Mouse (Mus musculus) frontal cortex, adult 2 months (tissue): ENCODE measurements around the gene Klhl25. TPM values are rescaled to one million over a fixed set of nuclear protein-coding genes. Genes with fewer than 3 reads are reported as not detected.
A peak's percentile ranks its signal among the peaks of the same experiment; 100 is the strongest.
"Not testable (repeated sequence)": the region's sequence is repeated elsewhere in the genome, so short reads cannot be mapped to it uniquely, and the experiment has no call there.

Source experiments
- DNase-seq, 2 experiments: peaks; one replicate each; pipeline ENCODE4 v3.0.0; 2022; ENCODE audit warnings: low spot score in 1 of 2; ENCODE audit errors: extremely low spot score in 1 of 2
- polyA plus RNA-seq: library from polyadenylated mRNA; depleted of rRNA; stranded (reverse); fragments of >200 nt; gene quantifications from 2 replicates; pipeline ENCODE4 v1.2.3, GENCODE M21; 2012

The Klhl25 gene
- polyA plus RNA-seq, 1 experiment, result 9.0 TPM

GRCm38 (mm10) chr7:75872255-75872654 is 24.1 kb downstream of the Klhl25 start:
- no peak for DNase-seq

GRCm38 (mm10) chr7:75872697-75873096 is 24.6 kb downstream of the Klhl25 start:
- no peak for DNase-seq

GRCm38 (mm10) chr7:75873216-75873615 is 25.1 kb downstream of the Klhl25 start:
- DNase-seq, result no peak

GRCm38 (mm10) chr7:75873746-75874145 is 25.6 kb downstream of the Klhl25 start:
- DNase-seq, result no peak

GRCm38 (mm10) chr7:75879436-75879835 is 31.3 kb downstream of the Klhl25 start:
- DNase-seq, result not testable (repeated sequence)

GRCm38 (mm10) chr7:75880236-75880635 is 32.1 kb downstream of the Klhl25 start:
- no peak for DNase-seq

- peak; percentile 44 to 87 for DNase-seq
These were observed 32.5 kb downstream of the Klhl25 start for GRCm38 (mm10) chr7:75880650-75881049.

- DNase-seq, result no peak
These were observed 33.3 kb downstream of the Klhl25 start for GRCm38 (mm10) chr7:75881376-75881775.

GRCm38 (mm10) chr7:75881791-75882190 is 33.7 kb downstream of the Klhl25 start:
- DNase-seq, result no peak

- DNase-seq, result no peak
These were observed 43.4 kb downstream of the Klhl25 start for GRCm38 (mm10) chr7:75891466-75891865.

- no peak for DNase-seq
These were observed 44.6 kb downstream of the Klhl25 start for GRCm38 (mm10) chr7:75892737-75893136.

- no peak for DNase-seq
These were observed 45.6 kb downstream of the Klhl25 start for GRCm38 (mm10) chr7:75893709-75894108.

- DNase-seq, result no peak
These were observed 48.9 kb downstream of the Klhl25 start for GRCm38 (mm10) chr7:75897041-75897440.

GRCm38 (mm10) chr7:75899102-75899501 is 51.0 kb downstream of the Klhl25 start:
- DNase-seq, result no peak

- no peak for DNase-seq
These were observed 51.4 kb downstream of the Klhl25 start for GRCm38 (mm10) chr7:75899517-75899916.

- DNase-seq, result no peak
These were observed 51.8 kb downstream of the Klhl25 start for GRCm38 (mm10) chr7:75899954-75900353.

GRCm38 (mm10) chr7:75905145-75905544 is 57.0 kb downstream of the Klhl25 start:
- DNase-seq, result peak; percentile 15 to 43

GRCm38 (mm10) chr7:75910035-75910651 is 62.0 kb downstream of the Klhl25 start:
- peak; percentile 14 to 86 for DNase-seq

GRCm38 (mm10) chr7:75910652-75911035 is 62.5 kb downstream of the Klhl25 start:
- no peak for DNase-seq

GRCm38 (mm10) chr7:75913952-75914351 is 65.8 kb downstream of the Klhl25 start:
- DNase-seq, result peak; percentile 11 to 84

- DNase-seq, result not testable (repeated sequence)
These were observed 67.4 kb downstream of the Klhl25 start for GRCm38 (mm10) chr7:75915550-75915949.

- no peak for DNase-seq
These were observed 69.6 kb downstream of the Klhl25 start for GRCm38 (mm10) chr7:75917662-75918061.

- DNase-seq, result not testable (repeated sequence)
These were observed 71.6 kb downstream of the Klhl25 start for GRCm38 (mm10) chr7:75919745-75920144.
